Mouse (Mus musculus) hindbrain, embryonic 14.5 days (tissue): ENCODE measurements at regions not wholly inside any gene's neighbourhood (a gene's known extent, or its start where the extent isn't known, plus 50 kb on each side); places are given as distances from the start of the nearest gene placed in this dataset.

Experiments
- ATAC-seq: fragments of 200-750 bp; cut with Nextera tagmentation; 2 replicates; pipeline ENCODE4 v1.8.0; 2017; ENCODE audit warnings: moderate number of reproducible peaks, mild to moderate bottlenecking, moderate TSS enrichment, moderate library complexity; ENCODE audit not compliant: low FRiP score
- DNase-seq: peaks from one replicate; pipeline ENCODE4 v3.0.0-alpha.2; 2015; ENCODE audit warnings: low spot score
- H3K27ac ChIP-seq: fragments of 300-500 bp; sonication (generic); 2 replicates; pipeline ENCODE4 v1.5.1; 2014; ENCODE audit warnings: mild to moderate bottlenecking, moderate library complexity
- H3K27me3 ChIP-seq: fragments of 300-500 bp; sonication (generic); 2 replicates; pipeline ENCODE4 v1.6.1; 2014; ENCODE audit warnings: mild to moderate bottlenecking, low read length, mixed read lengths; ENCODE audit not compliant: control insufficient read depth, insufficient read depth
- H3K36me3 ChIP-seq: fragments of 300-500 bp; sonication (generic); replicated peaks from 2 replicates; pipeline ENCODE4 v1.6.1; 2014; ENCODE audit not compliant: control insufficient read depth, insufficient read depth
- H3K4me1 ChIP-seq: fragments of 300-500 bp; sonication (generic); replicated peaks from 2 replicates; pipeline ENCODE4 v1.6.1; 2014; ENCODE audit warnings: antibody characterized with exemption, low read length, mixed read lengths; ENCODE audit not compliant: control insufficient read depth, insufficient read depth
- H3K4me2 ChIP-seq: fragments of 300-500 bp; sonication (generic); replicated peaks from 2 replicates; pipeline ENCODE4 v1.6.1; 2014; ENCODE audit warnings: mild to moderate bottlenecking, moderate library complexity
- H3K4me3 ChIP-seq: fragments of 300-500 bp; sonication (generic); replicated peaks from 2 replicates; pipeline ENCODE4 v1.5.1; 2014; ENCODE audit warnings: mild to moderate bottlenecking, low read length
- H3K9ac ChIP-seq: fragments of 300-500 bp; sonication (generic); 2 replicates; pipeline ENCODE4 v1.6.1; 2014
- H3K9me3 ChIP-seq: fragments of 300-500 bp; sonication (generic); 2 replicates; pipeline ENCODE4 v1.6.1; 2016; ENCODE audit warnings: low read length; ENCODE audit not compliant: control insufficient read depth
- WGBS: fragments of 180-500 bp; shearing (Covaris S2); extraction: QIAGEN DNeasy Blood & Tissue Kit; methylation state at CpG from one replicate; pipeline ENCODE4 v1.1.7; 2014; 5-methylcytosine and 5-hydroxymethylcytosine counted together

GRCm38 (mm10) chr13:35208319-35208718, 181.4 kb upstream of the Eci2 start:
- Histone ChIP-seq H3K9me3 (no peaks in the 10 kb centered on the region), H3K4me3 (no peak overlapping the region), H3K36me3 (no peaks in the 10 kb centered on the region), H3K4me1 (no peaks in the 10 kb centered on the region), H3K9ac (no peak overlapping the region), H3K4me2 (no peak overlapping the region), H3K27ac (no peak overlapping the region), H3K27me3 (no peaks in the 10 kb centered on the region)
- WGBS: 85% methylated on average over 3 of the region's 3 CpGs
- ATAC-seq (no peak), DNase-seq (no peak)

GRCm38 (mm10) chr13:35209551-35209950, 182.7 kb upstream of the Eci2 start:
- no peak overlapping the region for H3K9ac ChIP-seq
- no peaks in the 10 kb centered on the region for H3K4me1 ChIP-seq
- H3K27ac ChIP-seq: no peak overlapping the region
- H3K36me3 ChIP-seq: no peaks in the 10 kb centered on the region
- no peak overlapping the region for H3K4me3 ChIP-seq
- 76% methylated on average over 4 of the region's 4 CpGs for WGBS
- no peak overlapping the region for H3K4me2 ChIP-seq
- no peaks in the 10 kb centered on the region for H3K9me3 ChIP-seq
- no peaks in the 10 kb centered on the region for H3K27me3 ChIP-seq
- ATAC-seq (no peak), DNase-seq (no peak)

- DNase-seq: no peak
- no peak for ATAC-seq
- no peak overlapping the region for H3K9ac ChIP-seq
- no peak overlapping the region for H3K27ac ChIP-seq
- H3K9me3 ChIP-seq: no peaks in the 10 kb centered on the region
- 96% methylated on average over 9 of the region's 9 CpGs for WGBS
- H3K4me2 ChIP-seq: no peak overlapping the region
- H3K27me3 ChIP-seq: no peaks in the 10 kb centered on the region
- H3K36me3 ChIP-seq: no peaks in the 10 kb centered on the region
- H3K4me3 ChIP-seq: no peak overlapping the region
- H3K4me1 ChIP-seq: no peaks in the 10 kb centered on the region
Measured at GRCm38 (mm10) chr13:35211834-35212233, 184.9 kb upstream of the Eci2 start.

GRCm38 (mm10) chr13:35212276-35212675, 185.4 kb upstream of the Eci2 start:
- Histone ChIP-seq H3K4me3 (no peak overlapping the region), H3K9ac (no peak overlapping the region), H3K36me3 (no peaks in the 10 kb centered on the region), H3K4me2 (no peak overlapping the region), H3K27ac (no peak overlapping the region), H3K4me1 (no peaks in the 10 kb centered on the region), H3K9me3 (no peaks in the 10 kb centered on the region), H3K27me3 (no peaks in the 10 kb centered on the region)
- no peak for ATAC-seq
- 85% methylated on average over 4 of the region's 4 CpGs for WGBS
- DNase-seq: no peak

GRCm38 (mm10) chr13:35214219-35214618, 187.3 kb upstream of the Eci2 start:
- Histone ChIP-seq H3K9ac (no peak overlapping the region), H3K36me3 (no peaks in the 10 kb centered on the region), H3K27ac (no peak overlapping the region), H3K4me1 (no peaks in the 10 kb centered on the region), H3K9me3 (no peaks in the 10 kb centered on the region), H3K4me2 (no peak overlapping the region), H3K4me3 (no peak overlapping the region), H3K27me3 (no peaks in the 10 kb centered on the region)
- no peak for DNase-seq
- 90% methylated on average over 4 of the region's 4 CpGs for WGBS
- no peak for ATAC-seq

GRCm38 (mm10) chr13:35226142-35226829, 199.4 kb upstream of the Eci2 start:
- DNase-seq (no peak), ATAC-seq (no peak)
- 73% methylated on average over 7 of the region's 7 CpGs for WGBS
- Histone ChIP-seq H3K27ac (no peak overlapping the region), H3K27me3 (no peaks in the 10 kb centered on the region), H3K9me3 (no peaks in the 10 kb centered on the region), H3K4me1 (no peaks in the 10 kb centered on the region), H3K36me3 (no peaks in the 10 kb centered on the region), H3K4me2 (no peak overlapping the region), H3K9ac (no peak overlapping the region), H3K4me3 (no peak overlapping the region)

- no peak overlapping the region for H3K4me2 ChIP-seq
- no peaks in the 10 kb centered on the region for H3K9me3 ChIP-seq
- no peaks in the 10 kb centered on the region for H3K36me3 ChIP-seq
- H3K4me3 ChIP-seq: no peak overlapping the region
- no peak overlapping the region for H3K9ac ChIP-seq
- ATAC-seq (no peak), DNase-seq (no peak)
- H3K27me3 ChIP-seq: no peaks in the 10 kb centered on the region
- no peaks in the 10 kb centered on the region for H3K4me1 ChIP-seq
- WGBS: 89% methylated on average over 1 of the region's 1 CpGs
- H3K27ac ChIP-seq: no peak overlapping the region
Measured at GRCm38 (mm10) chr13:35226944-35227343, 200.0 kb upstream of the Eci2 start.

- no peak overlapping the region for H3K27ac ChIP-seq
- H3K4me3 ChIP-seq: no peak overlapping the region
- 85% methylated on average over 2 of the region's 2 CpGs for WGBS
- ATAC-seq (no peak), DNase-seq (no peak)
- no peaks in the 10 kb centered on the region for H3K36me3 ChIP-seq
- H3K27me3 ChIP-seq: no peaks in the 10 kb centered on the region
- no peaks in the 10 kb centered on the region for H3K4me1 ChIP-seq
- H3K9me3 ChIP-seq: no peaks in the 10 kb centered on the region
- no peak overlapping the region for H3K9ac ChIP-seq
- H3K4me2 ChIP-seq: no peak overlapping the region
Measured at GRCm38 (mm10) chr13:35229601-35230000, 202.7 kb upstream of the Eci2 start.

GRCm38 (mm10) chr13:35233636-35234035, 206.7 kb upstream of the Eci2 start:
- no peak overlapping the region for H3K4me3 ChIP-seq
- no peaks in the 10 kb centered on the region for H3K4me1 ChIP-seq
- DNase-seq (no peak), ATAC-seq (no peak)
- no peaks in the 10 kb centered on the region for H3K27me3 ChIP-seq
- H3K27ac ChIP-seq: no peak overlapping the region
- no peaks in the 10 kb centered on the region for H3K36me3 ChIP-seq
- H3K4me2 ChIP-seq: no peak overlapping the region
- 89% methylated on average over 1 of the region's 1 CpGs for WGBS
- H3K9me3 ChIP-seq: no peaks in the 10 kb centered on the region
- no peak overlapping the region for H3K9ac ChIP-seq

- 71% methylated on average over 2 of the region's 2 CpGs for WGBS
Measured at GRCm38 (mm10) chr13:35241443-35241842, 214.5 kb upstream of the Eci2 start.

More at GRCm38 (mm10) chr13:35241443-35241842, 214.5 kb upstream of the Eci2 start:
- DNase-seq: no peak
- no peak overlapping the region for H3K9ac ChIP-seq
- no peak overlapping the region for H3K4me2 ChIP-seq
- H3K4me1 ChIP-seq: no peaks in the 10 kb centered on the region
- ATAC-seq: no peak
- H3K27me3 ChIP-seq: no peaks in the 10 kb centered on the region
- H3K27ac ChIP-seq: no peak overlapping the region
- no peaks in the 10 kb centered on the region for H3K9me3 ChIP-seq
- no peaks in the 10 kb centered on the region for H3K36me3 ChIP-seq
- H3K4me3 ChIP-seq: no peak overlapping the region
